10 mouse cellular contexts compared by ENCODE assay signal in genomic region chr17:30006877-30007276, GRCm38 (mm10). TPM values are rescaled to one million over a fixed set of nuclear protein-coding genes. Genes with fewer than 3 reads are reported as not detected.
DNase-seq lines count a peak whose midpoint lies in the region; ATAC-seq and TF ChIP-seq lines count a peak whose summit lies in the region.
"Had no signal": no experiment of that assay in that cellular context is flagged by ENCODE, and none has a peak within 500 bp of the region (broad histone marks: within the 10 kb centered on the region; RNA-seq: fewer than 3 reads in every experiment).

No protein-coding gene starts in this region.

- ATAC-seq in heart, postnatal 0 days (ENCODE audit: insufficient read depth, low read depth), result no peak
- ATAC-seq in liver, embryonic 16.5 days (ENCODE audit: low read depth), result no peak

- no peak for DNase-seq in heart, embryonic 10.5 days (ENCODE audit: low spot score)
- DNase-seq in heart, postnatal 10 days, result no peak
- peak; percentile 31 for DNase-seq in 3T3-L1 (ENCODE audit: low read depth, low spot score)
- DNase-seq in heart, postnatal 0 days (ENCODE audit: low spot score), result no peak
- no peak for DNase-seq in spleen, postnatal 36 days (ENCODE audit: low spot score in 2 of 2)
- no peak for DNase-seq in cerebellum, adult 9-11 months
- no peak for DNase-seq in adrenal gland, adult 8-10 months
- DNase-seq: layer of hippocampus, adult 9-11 months; right cerebral cortex, adult 18-20 months had no signal

- intact Hi-C loops in heart, postnatal 10 days (cut with DNase I), result no loop called here

- peaks cover 43% of the 10 kb centered on the region for H3K4me1 ChIP-seq in heart, embryonic 10.5 days
- peaks cover 31% of the 10 kb centered on the region for H3K4me1 ChIP-seq in heart, postnatal 0 days (ENCODE audit: control insufficient read depth, insufficient read depth)
- peaks cover 42% of the 10 kb centered on the region for H3K4me1 ChIP-seq in liver, embryonic 16.5 days (ENCODE audit: control insufficient read depth, low read depth, low read length)

- 0 out of 2 replicates have a peak overlapping the region, but pooled peaks have one; percentile 6 for H3K9ac ChIP-seq in heart, postnatal 0 days (replicated peaks; ENCODE audit: low read depth, low read length)
- no peak overlapping the region for H3K9ac ChIP-seq in liver, embryonic 16.5 days (ENCODE audit: low read depth, low read length)

- 63% methylated on average over 2 of the region's 2 CpGs for WGBS in heart, embryonic 10.5 days
- WGBS in heart, postnatal 0 days, result 53% methylated on average over 2 of the region's 2 CpGs
- WGBS in liver, embryonic 16.5 days (ENCODE audit: insufficient replicate concordance), result 72% methylated on average over 2 of the region's 2 CpGs

- H3K4me3 ChIP-seq in heart, embryonic 10.5 days, result peak overlapping the region; percentile 93; the same call in 1 of the 2 replicates
- no peak overlapping the region; the same call in 1 of the 2 replicates for H3K4me3 ChIP-seq in heart, postnatal 0 days (ENCODE audit: low read depth, low read length)
- H3K4me3 ChIP-seq in liver, embryonic 16.5 days (ENCODE audit: low read depth, low read length), result no peak overlapping the region

- peaks cover 7% of the 10 kb centered on the region; the same call in 1 of the 2 replicates for H3K36me3 ChIP-seq in heart, embryonic 10.5 days
- H3K36me3 ChIP-seq in heart, postnatal 0 days (replicated peaks; ENCODE audit: control insufficient read depth, insufficient read depth, low read length), result no peaks in the 10 kb centered on the region
- H3K36me3 ChIP-seq in liver, embryonic 16.5 days (ENCODE audit: control insufficient read depth, insufficient read depth), result no peaks in the 10 kb centered on the region

- no peaks in the 10 kb centered on the region for H3K27me3 ChIP-seq in heart, embryonic 10.5 days (ENCODE audit: insufficient read depth, poor library complexity, severe bottlenecking)
- no peaks in the 10 kb centered on the region for H3K27me3 ChIP-seq in heart, postnatal 0 days (ENCODE audit: control insufficient read depth, insufficient read depth, low read length)
- H3K27me3 ChIP-seq in liver, embryonic 16.5 days (ENCODE audit: control insufficient read depth, insufficient read depth, low read depth, low read length), result no peaks in the 10 kb centered on the region

- H3K27ac ChIP-seq in heart, embryonic 10.5 days, result peak overlapping the region; percentile 57; the same call in 1 of the 2 replicates
- 0 out of 2 replicates have a peak overlapping the region, but pooled peaks have one; percentile 4 for H3K27ac ChIP-seq in heart, postnatal 0 days (ENCODE audit: low read depth)
- 0 out of 2 replicates have a peak overlapping the region, but pooled peaks have one; percentile 42 for H3K27ac ChIP-seq in liver, embryonic 16.5 days (ENCODE audit: low read length)

- H3K9me3 ChIP-seq in heart, embryonic 10.5 days, result no peaks in the 10 kb centered on the region
- H3K9me3 ChIP-seq in heart, postnatal 0 days (replicated peaks; ENCODE audit: control insufficient read depth, low read length), result no peaks in the 10 kb centered on the region
- no peaks in the 10 kb centered on the region for H3K9me3 ChIP-seq in liver, embryonic 16.5 days (replicated peaks; ENCODE audit: control insufficient read depth, low read length)

- TF ChIP-seq CTCF in heart, postnatal 0 days (IDR thresholded peaks at IDR 0.05; ENCODE audit: low read depth), result no peak

- peak overlapping the region; percentile 26; the same call in 1 of the 2 replicates for H3K4me2 ChIP-seq in heart, postnatal 0 days (ENCODE audit: low read depth, low read length)
- H3K4me2 ChIP-seq in liver, embryonic 16.5 days (ENCODE audit: low read depth, low read length), result peak overlapping the region; percentile 22

- TF ChIP-seq EP300 in heart, postnatal 0 days (IDR thresholded peaks at IDR 0.05; ENCODE audit: low read depth), result no peak

RNA-seq across cellular contexts. Expression of gene Zfand3, which starts 2.3 kb away (rescaled TPM):
- 54.2 and 54.7 TPM in 2 replicates for polyA plus RNA-seq in heart, embryonic 10.5 days (2016; fragmentation: Nextera tagmentation; extraction: Ambion mirVana)
- 100 to 1,000 TPM; 137 to 138 TPM for total RNA-seq in heart, postnatal 10 days (2021)
- total RNA-seq in heart, postnatal 0 days (2014; rRNA removed; ENCODE audit: low replicate concordance), result 77.7 and 131 TPM in 2 replicates
- 49.0 and 53.2 TPM in 2 replicates for polyA plus RNA-seq in heart, postnatal 0 days (2015; fragmentation: Nextera tagmentation; extraction: Ambion mirVana)
- polyA plus RNA-seq in liver, embryonic 16.5 days (2015; fragmentation: Nextera tagmentation; extraction: Ambion mirVana), result 16.3 and 16.9 TPM in 2 replicates
- total RNA-seq in adrenal gland, adult 8-10 months (2022), result 100 to 1,000 TPM; 150 to 175 (median 171) TPM

RNA-seq across cellular contexts. Expression of gene Mdga1, which starts 37.0 kb away (rescaled TPM):
- polyA plus RNA-seq in heart, embryonic 10.5 days (2016; fragmentation: Nextera tagmentation; extraction: Ambion mirVana), result 1.7 and 3.5 TPM in 2 replicates
- 10 to 100 TPM; 17.2 to 17.8 TPM for total RNA-seq in heart, postnatal 10 days (2021)
- 9.5 and 11.6 TPM in 2 replicates for total RNA-seq in heart, postnatal 0 days (2014; rRNA removed; ENCODE audit: low replicate concordance)
- polyA plus RNA-seq in heart, postnatal 0 days (2015; fragmentation: Nextera tagmentation; extraction: Ambion mirVana), result 4.9 and 5.2 TPM in 2 replicates
- polyA plus RNA-seq in liver, embryonic 16.5 days (2015; fragmentation: Nextera tagmentation; extraction: Ambion mirVana), result 1.6 and 1.9 TPM in 2 replicates
- total RNA-seq in adrenal gland, adult 8-10 months (2022), result 1 to 10 TPM in 1 of 4 experiments, under 1 TPM in 3; 0.21 to 2.2 (median 0.66) TPM

Comparison
In these comparisons a context has a peak if more than half of its experiments do, and no peak if none do; other contexts are left out.
1. H3K27ac ChIP-seq: peak in every context shown above with its lines; median percentile 57 in heart, embryonic 10.5 days; 42 in liver, embryonic 16.5 days; 4 in heart, postnatal 0 days.